Mouse (Mus musculus) retina, postnatal 7 days (tissue): ENCODE data around the gene Gm11114.

Experiments used
- DNase-seq: peaks from one replicate; pipeline ENCODE4 v3.0.0-alpha.2; 2012; ENCODE audit warnings: low read depth, low spot score

The Gm11114 gene

DNA sequence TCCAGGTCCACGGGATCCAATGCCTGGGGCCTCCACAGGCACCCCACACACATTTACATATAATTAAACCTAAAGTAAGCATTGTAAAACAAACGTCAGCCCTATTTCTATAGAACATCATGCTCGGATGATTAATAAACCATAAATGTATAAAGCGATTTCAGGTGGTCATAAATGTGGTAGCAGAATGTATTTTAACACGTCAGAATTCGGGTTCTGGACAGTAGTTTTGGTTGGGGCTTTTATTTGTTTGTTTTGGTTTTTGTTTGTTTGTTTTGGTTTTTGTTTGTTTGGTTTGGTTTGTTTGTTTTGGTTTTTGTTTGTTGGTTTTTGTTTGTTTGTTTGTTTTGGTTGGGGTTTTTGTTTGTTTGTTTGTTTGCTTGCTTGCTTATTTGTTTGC is at the start of gene Gm11114:
TSS of gene Gm11114 (plus strand) at position 301 of the 400 bp plus-strand sequence.
- DNase-seq, result no peak

- DNase-seq, result no peak
Observed at GRCm38 (mm10) chr9:85266847-85267246, 45.7 kb upstream of the Gm11114 start.

GRCm38 (mm10) chr9:85274114-85274513 is 38.5 kb upstream of the Gm11114 start:
- DNase-seq, result no peak

GRCm38 (mm10) chr9:85302849-85303248 is 9.7 kb upstream of the Gm11114 start:
- no peak for DNase-seq

- no peak for DNase-seq
Observed at GRCm38 (mm10) chr9:85303378-85303777, 9.2 kb upstream of the Gm11114 start.

DNA sequence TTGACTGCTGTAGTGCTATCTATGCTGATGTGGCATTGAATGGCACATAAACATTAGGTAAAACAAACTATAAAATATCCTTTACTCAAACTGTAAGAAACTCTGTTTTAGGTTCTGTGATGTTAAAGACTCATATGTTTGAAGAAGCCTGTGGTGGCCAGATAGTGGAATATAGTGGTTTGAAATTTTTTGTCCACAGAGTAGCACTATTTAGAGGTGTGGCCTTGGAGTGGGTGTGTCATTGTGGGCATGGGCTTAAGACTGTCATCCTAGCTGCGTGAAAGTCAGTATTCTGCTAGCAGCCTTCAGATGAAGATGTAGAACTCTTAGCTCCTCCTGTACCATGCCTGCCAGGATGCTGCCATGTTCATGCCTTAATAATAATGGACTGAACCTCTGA is 3.5 kb downstream of the Gm11114 start:
- no peak for DNase-seq

- no peak for DNase-seq
Observed at GRCm38 (mm10) chr9:85320167-85320951, 7.8 kb downstream of the Gm11114 start.

- DNase-seq, result no peak
Observed at GRCm38 (mm10) chr9:85324158-85324875, 11.7 kb downstream of the Gm11114 start.

- no peak for DNase-seq
Observed at GRCm38 (mm10) chr9:85325201-85325868, 12.8 kb downstream of the Gm11114 start.

DNA sequence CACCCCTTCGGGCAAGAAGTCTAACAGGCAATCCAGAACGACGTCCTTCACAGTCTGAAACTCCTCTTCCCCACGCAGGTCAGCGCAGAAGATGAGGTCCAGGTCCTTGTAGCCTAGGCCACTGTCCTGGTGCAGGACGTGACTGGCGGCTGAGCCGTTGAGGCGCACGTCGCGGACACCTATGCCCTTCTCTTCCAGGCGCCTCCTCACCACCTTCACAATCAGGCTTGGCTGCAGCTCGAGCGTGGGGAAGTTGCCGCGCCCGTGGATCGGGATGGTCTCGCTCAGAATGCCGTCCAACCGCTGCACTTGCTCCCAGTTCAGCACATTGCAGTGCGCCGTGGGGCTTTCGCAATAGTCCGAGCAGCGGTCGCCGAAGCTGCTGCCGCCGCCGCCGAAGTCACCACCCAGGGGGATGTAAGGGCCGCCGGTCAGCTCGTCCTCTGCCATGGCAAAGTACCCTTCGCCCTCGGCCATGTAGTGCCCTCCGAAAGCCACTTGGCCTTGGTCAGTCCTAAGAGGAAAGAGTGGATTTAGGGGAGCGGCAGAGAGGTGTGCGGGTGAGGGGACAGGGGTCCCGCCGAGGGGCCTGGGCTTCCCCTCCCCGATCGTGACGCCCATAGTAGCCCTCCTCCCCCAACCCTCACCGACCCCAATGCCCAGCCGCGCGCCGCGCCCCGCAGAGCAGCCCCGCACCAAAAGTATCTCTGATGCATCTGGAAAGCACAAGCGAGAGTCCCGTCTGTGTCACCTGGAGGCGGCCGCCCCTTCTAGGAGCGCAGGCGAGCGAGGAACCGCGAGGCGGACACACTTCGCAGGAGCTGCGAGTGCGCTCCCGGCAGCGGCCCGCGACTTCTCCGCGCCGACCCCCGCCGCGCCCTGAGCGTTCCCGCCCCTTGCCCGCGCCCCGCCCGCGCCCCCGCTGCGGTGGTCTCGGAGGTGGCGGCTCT is 14.0 kb downstream of the Gm11114 start:
- peak; percentile 21 for DNase-seq

- peak; percentile 74 for DNase-seq
Observed at GRCm38 (mm10) chr9:85327242-85328211, 15.0 kb downstream of the Gm11114 start, which contains the start of gene Tent5a. Gene Tent5a, minus strand, starts transcription at chr9:85327348.

DNA sequence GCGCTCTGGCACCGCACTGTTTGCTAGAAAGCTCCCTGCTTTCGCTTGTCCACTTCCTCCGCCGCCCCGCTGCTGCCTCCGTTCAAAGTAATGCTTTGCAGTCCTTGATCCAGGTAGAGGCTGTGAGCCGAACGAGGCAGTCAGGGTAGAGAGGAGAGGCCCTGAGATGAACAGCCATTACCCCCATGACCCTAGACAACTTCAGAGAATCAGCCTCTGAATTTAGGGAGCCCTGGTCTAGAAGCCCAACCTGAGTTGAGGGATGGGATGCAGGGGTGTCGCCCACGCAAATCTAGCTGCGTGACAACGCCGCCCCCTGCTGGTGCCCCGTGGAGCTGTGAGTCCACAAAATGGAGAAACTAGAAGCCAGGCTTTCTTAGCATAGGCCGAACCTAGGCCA is 15.7 kb downstream of the Gm11114 start:
- DNase-seq, result peak; percentile 70

DNA sequence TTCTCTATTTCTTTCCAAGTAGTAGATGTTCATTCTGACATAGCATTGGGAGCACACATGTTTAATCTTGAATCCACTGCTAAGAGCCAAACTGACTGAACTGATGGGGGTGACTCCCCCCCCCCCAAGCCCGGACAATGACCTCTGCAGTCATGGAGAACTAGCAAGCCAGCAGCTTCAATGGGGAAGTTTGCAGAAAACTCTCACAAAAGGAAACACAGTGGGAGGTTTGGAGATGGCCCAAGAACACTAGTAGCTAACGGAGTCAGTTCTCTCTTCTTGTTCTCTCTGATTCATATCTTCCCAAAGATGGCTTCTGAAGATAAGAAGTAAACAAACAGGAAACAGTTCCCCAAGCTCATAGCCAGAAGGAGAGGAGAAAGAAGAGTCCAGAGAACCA is 18.9 kb downstream of the Gm11114 start:
- no peak for DNase-seq

DNA sequence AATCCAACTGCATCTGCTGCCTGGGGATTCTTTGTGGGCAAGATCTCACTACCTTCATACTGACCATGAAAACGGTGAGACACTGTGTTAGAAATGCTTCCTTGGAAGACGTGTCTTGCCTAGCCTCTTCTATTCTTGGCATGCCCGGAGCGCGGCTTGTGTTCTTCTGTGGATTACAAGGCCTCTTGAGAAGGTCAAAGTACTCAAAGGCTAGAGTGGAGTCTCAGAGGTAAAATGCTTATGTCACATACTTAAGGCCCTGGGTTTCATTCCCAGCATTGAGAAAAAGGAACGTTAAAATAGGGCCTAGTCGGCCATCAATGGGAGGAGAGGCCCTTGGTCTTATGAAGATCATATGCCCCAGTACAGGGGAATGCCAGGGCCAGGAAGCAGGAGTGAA is 23.5 kb downstream of the Gm11114 start:
- DNase-seq, result no peak

DNA sequence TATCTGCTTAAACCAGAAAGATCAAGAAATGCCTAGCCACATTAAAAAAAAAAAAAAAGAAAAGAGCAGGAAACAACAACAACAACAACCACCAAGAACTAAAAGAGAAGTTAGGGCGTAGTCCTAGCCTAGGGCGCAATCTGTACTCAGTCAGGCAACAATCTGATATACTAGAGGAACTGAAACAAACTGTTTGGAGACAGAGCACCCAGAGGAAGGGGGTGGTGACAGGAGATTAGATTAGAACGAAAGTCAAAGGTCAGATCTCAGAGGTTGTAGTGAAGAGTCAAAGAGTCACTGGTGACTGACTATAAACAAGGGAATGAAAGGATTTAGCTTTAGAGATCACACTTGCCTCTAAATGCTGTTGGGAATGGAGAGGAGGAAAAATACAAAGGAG is 27.7 kb downstream of the Gm11114 start:
- no peak for DNase-seq

DNA sequence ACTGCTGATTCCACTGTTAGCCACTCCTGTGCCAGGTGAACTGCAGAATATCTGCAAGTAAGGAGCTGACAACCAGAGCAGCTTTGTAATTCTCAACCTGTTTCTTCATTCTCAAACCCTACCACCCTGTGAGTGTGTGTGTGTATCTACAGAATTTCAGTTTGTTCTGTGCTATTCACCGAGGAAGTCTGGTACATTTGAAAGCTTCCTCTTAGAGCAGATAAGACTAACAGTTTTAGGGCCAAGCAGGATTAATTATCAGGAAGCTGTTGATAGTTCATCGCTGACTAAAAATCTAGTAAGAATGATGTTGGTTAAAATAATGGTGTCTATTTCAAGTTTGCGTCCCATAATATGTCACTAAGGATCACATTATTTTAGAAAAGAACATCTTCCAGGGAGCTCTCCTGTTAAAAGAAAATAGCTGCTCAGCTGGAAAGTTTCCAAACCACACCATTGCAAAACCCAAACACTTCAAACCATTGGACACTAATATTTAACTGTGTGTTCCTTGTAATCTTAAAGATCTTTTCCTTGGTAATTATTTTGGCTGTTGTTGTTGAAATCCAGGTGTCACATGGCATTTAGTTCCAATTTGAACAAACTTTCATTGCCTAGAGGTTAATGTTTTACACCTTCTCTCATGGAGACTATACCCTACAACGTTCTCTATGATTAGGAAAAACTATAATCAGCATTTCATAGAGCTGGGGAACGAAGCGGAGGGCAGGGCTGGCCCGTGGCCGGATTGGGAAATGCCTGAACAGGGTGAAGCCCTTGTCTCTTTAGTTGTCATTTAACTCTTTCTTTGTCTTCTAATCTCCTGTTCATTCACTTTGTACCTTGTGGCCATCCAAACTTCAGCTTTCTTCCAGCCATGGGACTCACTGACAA is 30.6 kb downstream of the Gm11114 start:
- no peak for DNase-seq

DNA sequence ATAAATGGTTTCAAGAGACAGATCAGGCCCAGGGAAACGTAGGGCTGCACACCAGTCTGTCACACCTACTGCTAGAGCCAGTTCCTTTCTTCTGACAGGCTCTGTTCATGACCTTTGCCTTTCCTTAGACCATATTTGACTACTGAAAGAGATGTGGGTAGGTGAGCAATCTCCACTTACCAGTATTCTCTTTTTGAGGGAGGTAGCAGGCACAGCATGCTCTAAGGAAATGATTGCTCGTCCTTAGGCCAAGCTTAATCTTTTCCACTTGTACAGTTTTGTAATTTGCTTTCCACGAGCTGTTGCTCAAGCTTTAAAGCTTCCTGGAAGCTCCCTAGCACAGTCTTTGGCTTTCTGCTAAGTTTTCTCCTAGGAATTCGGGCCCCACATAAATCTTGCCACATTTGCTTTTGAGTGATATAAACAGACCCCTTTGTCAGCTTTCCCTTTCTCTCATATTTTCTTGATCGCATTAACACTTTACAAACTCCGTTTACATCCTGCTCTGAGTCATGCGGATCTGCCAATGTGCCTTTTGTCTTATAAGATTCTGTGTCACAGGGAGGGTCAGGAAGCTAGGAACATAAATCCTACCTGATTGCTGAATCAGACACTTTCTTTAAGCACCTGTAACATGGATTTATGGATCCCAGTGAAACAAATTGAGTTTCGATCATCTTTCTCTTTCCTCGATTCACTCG is 35.4 kb downstream of the Gm11114 start:
- no peak for DNase-seq

- DNase-seq, result no peak
Observed at GRCm38 (mm10) chr9:85355559-85355958, 43.0 kb downstream of the Gm11114 start.
